Mouse (Mus musculus) embryonic facial prominence, embryonic 15.5 days (tissue): ENCODE data around the gene Aloxe3. TPM values are rescaled to one million over a fixed set of nuclear protein-coding genes. Genes with fewer than 3 reads are reported as not detected.

Experiments used
- ATAC-seq: fragments of 200-750 bp; cut with Nextera tagmentation; 2 replicates; pipeline ENCODE4 v1.8.0; 2017; ENCODE audit warnings: low read depth, moderate TSS enrichment; ENCODE audit not compliant: insufficient number of reproducible peaks, low FRiP score, low TSS enrichment
- H3K27ac ChIP-seq: fragments of 300-500 bp; sonication (generic); replicated peaks from 2 replicates; pipeline ENCODE4 v1.5.1; 2015; ENCODE audit warnings: mild to moderate bottlenecking, inconsistent platforms
- H3K27me3 ChIP-seq: fragments of 300-500 bp; sonication (generic); 2 replicates; pipeline ENCODE4 v1.6.1; 2015; ENCODE audit warnings: inconsistent platforms
- H3K36me3 ChIP-seq: fragments of 300-500 bp; sonication (generic); 2 replicates; pipeline ENCODE4 v1.6.1; 2015; ENCODE audit warnings: mild to moderate bottlenecking, inconsistent platforms
- H3K4me1 ChIP-seq: fragments of 300-500 bp; sonication (generic); 2 replicates; pipeline ENCODE4 v1.6.1; 2015; ENCODE audit warnings: inconsistent platforms
- H3K4me2 ChIP-seq: fragments of 300-500 bp; sonication (generic); replicated peaks from 2 replicates; pipeline ENCODE4 v1.6.1; 2015; ENCODE audit warnings: mild to moderate bottlenecking, inconsistent platforms
- H3K4me3 ChIP-seq: fragments of 300-500 bp; sonication (generic); replicated peaks from 2 replicates; pipeline ENCODE4 v1.5.1; 2015; ENCODE audit warnings: mild to moderate bottlenecking, inconsistent platforms
- H3K9ac ChIP-seq: fragments of 300-500 bp; sonication (generic); 2 replicates; pipeline ENCODE4 v1.6.1; 2015; ENCODE audit warnings: inconsistent platforms
- H3K9me3 ChIP-seq: fragments of 300-500 bp; sonication (generic); replicated peaks from 2 replicates; pipeline ENCODE4 v1.6.1; 2016; ENCODE audit warnings: inconsistent platforms
- WGBS: fragments of 180-500 bp; shearing (Covaris S2); methylation state at CpG from one replicate; pipeline ENCODE4 v1.1.7; 2015; 5-methylcytosine and 5-hydroxymethylcytosine counted together
- polyA plus RNA-seq: library from polyadenylated mRNA; unstranded; fragments of >200 nt; fragmentation: Nextera tagmentation; extraction: Ambion mirVana; gene quantifications from 2 replicates; pipeline ENCODE4 v1.2.1, GENCODE M21; 2015

The Aloxe3 gene
- polyA plus RNA-seq, 1 experiment from 2014 or later = 8.9 TPM

- Histone ChIP-seq H3K27me3 (no peaks in the 10 kb centered on the region; the same call in 1 of the 2 replicates), H3K27ac (0 out of 2 replicates have a peak within 1 kb of the TSS, but pooled peaks have one; percentile 92), H3K36me3 (no peaks in the 10 kb centered on the region), H3K4me3 (peak within 1 kb of the TSS; percentile 91), H3K4me2 (peak within 1 kb of the TSS; percentile 96), H3K4me1 (peaks cover 37% of the 10 kb centered on the region), H3K9me3 (no peaks in the 10 kb centered on the region), H3K9ac (peak within 1 kb of the TSS; percentile 59)
- 4% methylated on average over 27 of the region's 27 CpGs for WGBS
- ATAC-seq = no peak
Measured at GRCm38 (mm10) chr11:69120221-69121000, 5.3 kb upstream of the Aloxe3 start, which contains the start of gene Hes7. TSS of gene Hes7 (plus strand) at chr11:69120404.

GRCm38 (mm10) chr11:69121001-69121740, 4.5 kb upstream of the Aloxe3 start:
- 1% methylated on average over 33 of the region's 33 CpGs for WGBS
- H3K9me3 ChIP-seq = no peaks in the 10 kb centered on the region
- no peaks in the 10 kb centered on the region; the same call in 1 of the 2 replicates for H3K27me3 ChIP-seq
- H3K4me1 ChIP-seq = peaks cover 44% of the 10 kb centered on the region
- no peaks in the 10 kb centered on the region for H3K36me3 ChIP-seq
- H3K4me2 ChIP-seq = peak overlapping the region; percentile 96
- H3K9ac ChIP-seq = peak overlapping the region; percentile 59
- peak overlapping the region; percentile 81 for H3K4me3 ChIP-seq
- peak overlapping the region; percentile 92 for H3K27ac ChIP-seq
- no peak for ATAC-seq

- Histone ChIP-seq H3K27me3 (no peaks in the 10 kb centered on the region; the same call in 1 of the 2 replicates), H3K4me3 (peak overlapping the region; percentile 81), H3K4me1 (peaks cover 49% of the 10 kb centered on the region), H3K9ac (peak overlapping the region; percentile 59), H3K36me3 (no peaks in the 10 kb centered on the region), H3K27ac (peak overlapping the region; percentile 92), H3K9me3 (no peaks in the 10 kb centered on the region), H3K4me2 (peak overlapping the region; percentile 96)
- WGBS = 1% methylated on average over 32 of the region's 32 CpGs
- ATAC-seq = no peak
Measured at GRCm38 (mm10) chr11:69121741-69122335, 3.9 kb upstream of the Aloxe3 start.

GRCm38 (mm10) chr11:69122336-69122951, 3.3 kb upstream of the Aloxe3 start, which contains the start of gene 9130213A22Rik:
TSS of gene 9130213A22Rik (minus strand) at chr11:69122589.
- H3K9ac ChIP-seq = peak within 1 kb of the TSS; percentile 59
- peak within 1 kb of the TSS; percentile 92 for H3K27ac ChIP-seq
- H3K36me3 ChIP-seq = no peaks in the 10 kb centered on the region
- ATAC-seq = peak; percentile 64
- under 1% methylated on average over 66 of the region's 66 CpGs for WGBS
- H3K4me3 ChIP-seq = peak within 1 kb of the TSS; percentile 81
- peaks cover 45% of the 10 kb centered on the region for H3K4me1 ChIP-seq
- no peaks in the 10 kb centered on the region for H3K9me3 ChIP-seq
- H3K27me3 ChIP-seq = no peaks in the 10 kb centered on the region; the same call in 1 of the 2 replicates
- H3K4me2 ChIP-seq = peak within 1 kb of the TSS; percentile 96

- Histone ChIP-seq H3K27me3 (no peaks in the 10 kb centered on the region; the same call in 1 of the 2 replicates), H3K9ac (peak overlapping the region; percentile 59), H3K4me3 (peak overlapping the region; percentile 81), H3K27ac (peak overlapping the region; percentile 92), H3K4me1 (peaks cover 44% of the 10 kb centered on the region), H3K9me3 (no peaks in the 10 kb centered on the region), H3K4me2 (peak overlapping the region; percentile 96), H3K36me3 (no peaks in the 10 kb centered on the region)
- ATAC-seq = no peak
- WGBS = 1% methylated on average over 29 of the region's 29 CpGs
Measured at GRCm38 (mm10) chr11:69123056-69123692, 2.5 kb upstream of the Aloxe3 start.

- H3K4me3 ChIP-seq = peak overlapping the region; percentile 81
- under 1% methylated on average over 31 of the region's 31 CpGs for WGBS
- H3K27me3 ChIP-seq = no peaks in the 10 kb centered on the region; the same call in 1 of the 2 replicates
- H3K36me3 ChIP-seq = no peaks in the 10 kb centered on the region
- peak overlapping the region; percentile 39 for H3K9ac ChIP-seq
- ATAC-seq = peak; percentile 75
- H3K4me1 ChIP-seq = peaks cover 42% of the 10 kb centered on the region
- peak overlapping the region; percentile 92 for H3K27ac ChIP-seq
- peak overlapping the region; percentile 96 for H3K4me2 ChIP-seq
- H3K9me3 ChIP-seq = no peaks in the 10 kb centered on the region
Measured at GRCm38 (mm10) chr11:69123693-69124497, 1.8 kb upstream of the Aloxe3 start.

- ATAC-seq = peak; percentile 41; the same call in 1 of the 2 replicates
Measured at GRCm38 (mm10) chr11:69124498-69124847, 1.2 kb upstream of the Aloxe3 start.

GRCm38 (mm10) chr11:69125041-69125851, 450 bp upstream of the Aloxe3 start:
- H3K4me3 ChIP-seq = peak overlapping the region; percentile 52
- H3K9me3 ChIP-seq = no peaks in the 10 kb centered on the region
- H3K4me2 ChIP-seq = peak overlapping the region; percentile 75
- peak overlapping the region; percentile 77 for H3K27ac ChIP-seq
- ATAC-seq = peak; percentile 21; the same call in 1 of the 2 replicates
- under 1% methylated on average over 24 of the region's 24 CpGs for WGBS
- no peaks in the 10 kb centered on the region for H3K36me3 ChIP-seq
- H3K27me3 ChIP-seq = no peaks in the 10 kb centered on the region; the same call in 1 of the 2 replicates
- peak overlapping the region; percentile 29 for H3K9ac ChIP-seq
- H3K4me1 ChIP-seq = peaks cover 28% of the 10 kb centered on the region

More at GRCm38 (mm10) chr11:69124498-69124847, 1.2 kb upstream of the Aloxe3 start:
- Histone ChIP-seq H3K4me1 (peaks cover 36% of the 10 kb centered on the region), H3K4me2 (peak overlapping the region; percentile 96), H3K27me3 (no peaks in the 10 kb centered on the region; the same call in 1 of the 2 replicates), H3K36me3 (no peaks in the 10 kb centered on the region), H3K27ac (peak overlapping the region; percentile 92; the same call in 1 of the 2 replicates), H3K9ac (no peak overlapping the region), H3K9me3 (no peaks in the 10 kb centered on the region), H3K4me3 (peak overlapping the region; percentile 81)
- 0% methylated on average over 3 of the region's 3 CpGs for WGBS
